Mouse (Mus musculus): Measurements from ENCODE around the gene S1pr5. TPM values are rescaled to one million over a fixed set of nuclear protein-coding genes. Genes with fewer than 3 reads are reported as not detected.
"Not testable (repeated sequence)": the region's sequence is repeated elsewhere in the genome, so short reads cannot be mapped to it uniquely, and the experiment has no call there.

Gene S1pr5
- total RNA-seq, 2 experiments from 2014 or later: 0.70 to 0.78 TPM

GRCm38 (mm10) chr9:21269590-21269989 lies 21.3 kb upstream of the S1pr5 start:
- DNase-seq (ENCODE audit: low spot score); intact Hi-C loops (cut with DNase I): not testable (repeated sequence)

DNA sequence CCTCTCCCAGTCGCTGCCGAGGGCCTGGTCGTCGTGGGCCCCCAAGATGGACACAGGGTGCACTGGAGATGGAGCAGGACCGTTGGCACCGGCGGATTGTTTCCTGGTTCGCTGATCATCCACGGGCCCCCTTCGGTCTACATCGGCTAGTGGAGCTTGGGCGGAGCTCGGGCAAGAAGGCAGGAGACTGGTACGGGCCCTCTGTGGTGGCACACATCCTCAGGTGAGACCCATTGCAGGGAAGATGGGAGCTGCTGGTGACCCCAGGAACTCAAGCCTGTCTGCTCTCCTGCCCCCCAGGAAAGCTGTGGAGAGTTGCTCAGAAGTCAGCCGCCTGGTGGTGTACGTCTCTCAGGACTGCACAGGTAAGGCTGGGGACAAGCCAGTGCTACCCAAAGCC lies 20.1 kb upstream of the S1pr5 start:
- intact Hi-C loops (cut with DNase I): no loop called here
- no peak for DNase-seq (ENCODE audit: low spot score)

- intact Hi-C loops (cut with DNase I): no loop called here
- no peak for DNase-seq (ENCODE audit: low spot score)
These were observed 18.6 kb upstream of the S1pr5 start for GRCm38 (mm10) chr9:21266889-21267288.

DNA sequence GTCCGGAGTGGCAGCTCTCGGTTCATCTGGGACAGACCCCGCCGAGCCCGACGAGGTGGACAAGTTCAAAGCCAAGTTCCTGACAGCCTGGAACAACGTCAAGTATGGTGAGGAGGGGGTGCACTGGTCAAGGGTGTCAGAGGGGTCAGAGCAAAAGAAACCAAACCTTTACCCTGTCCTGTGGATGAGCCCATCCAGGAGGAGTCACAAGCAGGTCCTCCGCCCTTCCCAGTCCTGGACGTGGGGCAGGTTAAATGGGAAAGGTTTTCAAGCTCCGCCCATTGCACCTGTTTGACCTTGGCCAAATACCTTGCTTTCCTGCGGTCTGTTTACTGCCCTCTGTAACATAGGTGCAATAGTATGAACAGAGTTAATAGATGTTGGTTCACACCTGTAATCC lies 17.4 kb upstream of the S1pr5 start:
- intact Hi-C loops (cut with DNase I): loop anchor here (2.0 kb wide), 1 partner anchor 21 kb away; the partner anchor contains the start of gene Kri1
- no peak for DNase-seq (ENCODE audit: low spot score)

DNA sequence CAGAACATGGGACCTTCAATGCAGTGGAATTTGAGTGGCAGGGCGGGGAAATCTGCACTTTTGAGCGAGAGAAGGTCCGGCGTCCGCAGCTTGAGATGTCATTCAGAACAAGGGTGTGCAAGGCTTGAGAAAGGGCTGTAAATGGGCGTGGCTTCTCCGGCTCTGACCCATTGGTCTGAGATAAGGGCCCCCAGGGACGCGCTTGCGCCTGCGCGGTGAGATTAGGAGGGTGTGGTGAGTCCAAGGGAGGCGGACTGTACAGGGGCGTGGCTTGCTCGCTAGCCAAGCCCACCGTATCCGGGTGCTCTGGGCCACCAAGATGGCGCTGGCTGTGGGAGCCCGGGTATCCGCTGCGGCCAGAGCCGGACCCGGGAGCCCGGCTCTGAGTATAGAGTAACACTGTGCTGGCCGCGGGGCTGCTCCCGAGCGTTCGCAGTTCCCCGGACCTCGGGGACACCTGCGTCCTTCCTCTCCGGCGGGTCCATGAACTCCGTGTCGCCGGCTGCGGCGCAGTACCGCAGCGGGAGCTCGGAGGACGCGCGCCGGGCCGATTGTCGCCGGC lies 16.8 kb upstream of the S1pr5 start, which contains the start of gene Atg4d:
Gene Atg4d, plus strand, starts transcription at position 294 of the 562 bp plus-strand sequence.
- DNase-seq (ENCODE audit: low spot score): peak; percentile 99
- intact Hi-C loops (cut with DNase I): loop anchor here (2.0 kb wide), 1 partner anchor 22 kb away; the partner anchor contains the start of gene Kri1

- intact Hi-C loops (cut with DNase I): loop anchor here (2.0 kb wide), 1 partner anchor 22 kb away; the partner anchor contains the start of gene Kri1
- DNase-seq (ENCODE audit: low spot score): no peak
These were observed 16.2 kb upstream of the S1pr5 start for GRCm38 (mm10) chr9:21264272-21264999.

DNA sequence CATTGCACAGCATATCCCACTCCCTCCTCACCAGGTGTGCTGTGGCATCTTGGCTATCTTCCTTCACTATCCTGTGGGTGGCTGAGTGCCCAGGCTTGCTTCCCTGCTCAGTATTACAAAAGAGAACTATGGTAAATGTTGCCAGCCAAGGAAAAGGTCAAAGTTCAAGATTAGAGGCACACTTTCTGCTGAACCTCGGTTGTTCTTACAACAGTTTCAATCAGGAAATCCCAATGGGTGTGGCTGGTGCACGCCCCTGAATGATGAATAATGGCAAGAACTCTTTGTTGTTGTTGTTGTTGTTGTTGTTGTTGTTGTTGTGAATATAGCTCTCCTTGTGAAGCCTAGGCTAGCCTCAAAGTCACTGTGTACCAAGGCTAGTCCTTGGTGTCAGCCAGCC lies 13.6 kb upstream of the S1pr5 start:
- no peak for DNase-seq (ENCODE audit: low spot score)
- intact Hi-C loops (cut with DNase I): no loop called here

DNA sequence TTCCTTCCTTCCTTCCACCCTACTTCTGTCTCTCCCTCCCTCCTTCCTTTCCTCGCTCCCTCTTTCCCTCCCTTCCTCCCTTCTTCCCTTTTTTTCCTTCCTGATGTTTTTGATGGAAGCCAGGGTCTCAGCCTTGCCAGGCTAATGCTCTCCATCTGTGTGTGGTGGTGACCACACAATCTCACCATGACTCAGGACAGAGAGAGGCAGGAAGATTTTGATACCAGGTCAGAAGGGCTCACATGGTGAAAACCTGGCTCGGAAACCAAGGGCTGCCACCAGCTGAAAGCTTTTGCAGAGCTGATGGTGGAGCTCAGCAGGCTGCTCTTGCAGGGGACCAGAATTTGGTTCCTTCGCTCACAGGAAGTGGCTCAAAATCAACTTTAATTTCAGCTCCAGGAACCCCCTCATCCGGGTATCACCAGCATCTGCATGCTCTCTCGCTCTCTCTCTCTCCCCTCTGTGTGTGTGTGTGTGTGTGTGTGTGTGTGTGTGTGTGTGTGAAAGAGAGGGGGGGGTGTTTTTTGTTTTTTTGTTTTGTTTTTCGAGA lies 12.3 kb upstream of the S1pr5 start:
- no peak for DNase-seq (ENCODE audit: low spot score)
- intact Hi-C loops (cut with DNase I): no loop called here

DNA sequence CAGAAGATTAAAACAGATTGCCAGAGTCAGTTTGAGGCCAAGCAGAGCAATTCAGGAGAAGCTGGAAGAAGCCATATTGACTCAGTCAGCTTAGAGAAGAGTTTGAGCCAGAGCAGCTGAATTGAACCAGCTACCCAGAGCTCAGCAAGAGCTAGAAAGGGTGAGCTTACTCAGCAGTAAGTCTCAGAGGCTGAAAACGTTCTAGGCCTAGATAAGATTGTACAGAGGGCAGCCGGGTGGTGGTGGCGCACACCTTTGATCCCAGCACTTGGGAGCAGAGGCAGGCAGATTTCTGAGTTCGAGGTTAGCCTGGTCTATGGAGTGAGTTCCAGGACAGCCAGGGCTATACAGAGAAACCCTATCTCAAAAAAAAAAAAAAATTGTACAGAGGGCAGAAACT lies 8.1 kb upstream of the S1pr5 start:
- intact Hi-C loops (cut with DNase I); DNase-seq (ENCODE audit: low spot score): not testable (repeated sequence)

- intact Hi-C loops (cut with DNase I): no loop called here
- DNase-seq (ENCODE audit: low spot score): no peak
These were observed 6.4 kb upstream of the S1pr5 start for GRCm38 (mm10) chr9:21254690-21255089.

DNA sequence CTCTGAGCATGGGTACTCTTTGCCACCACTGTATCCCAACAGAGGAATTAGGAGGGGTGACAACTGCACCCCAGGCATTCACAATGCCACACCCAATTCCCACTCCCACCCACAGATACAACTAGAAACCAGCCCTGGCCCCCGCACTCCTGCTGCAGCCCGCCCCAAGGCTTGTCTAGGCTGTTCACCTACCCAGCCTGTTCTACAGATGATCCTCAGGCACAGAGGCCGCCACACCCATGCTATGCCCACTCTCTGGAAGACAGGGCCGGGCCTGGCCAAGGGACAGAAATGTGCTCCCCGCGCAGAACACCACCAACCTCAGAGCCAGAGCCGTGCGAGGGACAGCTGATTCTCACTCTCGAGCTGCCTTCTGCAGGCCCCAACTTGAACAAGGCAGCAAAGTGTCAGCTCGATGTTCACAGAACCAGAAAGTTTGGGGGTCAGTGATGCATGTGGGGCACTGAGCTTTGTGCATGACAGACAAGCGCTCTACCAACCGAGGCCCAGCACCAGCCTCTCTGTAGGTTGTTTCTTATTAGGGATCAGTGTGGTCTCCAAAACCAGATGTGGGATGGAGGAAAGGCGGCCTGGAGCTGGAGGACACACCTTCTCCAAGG lies 3.0 kb upstream of the S1pr5 start:
- intact Hi-C loops (cut with DNase I): no loop called here
- no peak for DNase-seq (ENCODE audit: low spot score)

DNA sequence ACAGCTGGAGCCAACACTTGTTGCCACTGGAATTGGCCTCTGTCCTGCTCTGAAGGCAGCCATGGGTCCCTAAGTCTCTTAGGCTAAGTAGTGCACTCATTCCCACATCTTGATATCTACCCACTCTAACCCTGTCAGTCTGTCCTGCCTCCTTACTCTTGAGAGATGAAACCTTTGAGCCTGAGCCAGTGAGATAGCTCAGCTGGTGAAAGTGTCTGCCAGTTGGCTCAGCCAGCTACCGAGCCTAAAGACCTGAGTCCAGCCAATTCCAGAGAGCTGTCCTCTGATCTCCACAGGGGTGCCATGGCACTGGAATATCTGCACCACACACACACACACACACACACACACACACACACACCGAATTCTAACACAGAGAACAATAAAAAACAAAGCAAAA lies 2.3 kb upstream of the S1pr5 start:
- no peak for DNase-seq (ENCODE audit: low spot score)
- intact Hi-C loops (cut with DNase I): no loop called here

GRCm38 (mm10) chr9:21249629-21250508 lies 1.6 kb upstream of the S1pr5 start:
- no peak for DNase-seq (ENCODE audit: low spot score)
- intact Hi-C loops (cut with DNase I): no loop called here

DNA sequence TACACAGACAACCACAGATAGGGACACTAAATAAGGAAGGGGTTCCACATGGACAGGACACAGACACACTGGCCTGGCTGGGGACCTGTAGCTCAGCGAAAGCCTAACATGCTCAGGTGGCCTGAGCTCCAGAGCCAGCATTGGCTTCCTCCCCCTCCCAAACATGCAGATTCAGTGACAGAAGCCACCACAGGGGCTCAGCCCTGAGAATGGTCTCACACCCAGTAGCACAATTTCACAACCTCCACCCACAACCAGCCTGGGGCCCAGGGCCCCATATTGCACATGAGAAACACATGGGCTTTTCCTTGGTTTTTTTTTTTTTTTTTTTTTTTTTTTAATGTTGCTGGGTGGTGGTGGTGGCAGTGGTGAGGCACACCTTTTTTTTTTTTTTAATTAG lies 1.9 kb downstream of the S1pr5 start:
- intact Hi-C loops (cut with DNase I): no loop called here
- DNase-seq (ENCODE audit: low spot score): no peak

- intact Hi-C loops (cut with DNase I): no loop called here
- no peak for DNase-seq (ENCODE audit: low spot score)
These were observed 3.1 kb downstream of the S1pr5 start for GRCm38 (mm10) chr9:21245113-21245487.

- DNase-seq (ENCODE audit: low spot score): no peak
- intact Hi-C loops (cut with DNase I): loop anchor here (5.0 kb wide), 2 partner anchors 48 to 118 kb away; partner anchors contain the start of gene Cdkn2d
These were observed 3.7 kb downstream of the S1pr5 start for GRCm38 (mm10) chr9:21244428-21245112.

- intact Hi-C loops (cut with DNase I): loop anchor here (1.0 to 5.0 kb wide), 3 partner anchors 19 to 118 kb away; partner anchors contain the start of gene Cdkn2d
- no peak for DNase-seq (ENCODE audit: low spot score)
These were observed 4.3 kb downstream of the S1pr5 start for GRCm38 (mm10) chr9:21243826-21244427.

- peak; percentile 50 for DNase-seq (ENCODE audit: low spot score)
- intact Hi-C loops (cut with DNase I): loop anchor here (5.0 kb wide), 2 partner anchors 51 to 121 kb away; partner anchors contain the start of gene Cdkn2d
These were observed 6.9 kb downstream of the S1pr5 start for GRCm38 (mm10) chr9:21241343-21241742.

DNA sequence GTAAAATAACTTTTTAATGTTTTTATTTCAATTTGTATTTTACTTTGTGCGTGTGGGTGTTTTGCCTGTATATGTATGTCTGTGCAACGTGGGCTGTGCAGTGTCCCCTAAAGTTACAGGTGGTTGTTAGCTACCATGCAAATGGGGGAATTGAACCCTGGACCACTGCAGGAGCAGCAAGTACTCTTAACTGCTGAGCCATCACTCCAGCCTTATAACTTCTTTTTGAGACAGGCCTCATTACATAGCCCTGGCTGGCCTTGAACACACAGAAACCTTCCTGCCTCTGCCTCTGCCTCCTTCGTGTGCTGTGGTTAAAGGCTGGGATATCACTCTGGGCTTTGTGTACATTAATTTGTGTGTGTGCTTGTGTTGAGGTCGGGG lies 8.8 kb downstream of the S1pr5 start:
- DNase-seq (ENCODE audit: low spot score): no peak
- intact Hi-C loops (cut with DNase I): no loop called here
